Mouse (Mus musculus) bone marrow macrophage, adult 2 months (primary cell): ENCODE data around the gene Ralgps2.

ENCODE experiments used
- CTCF ChIP-seq: IDR thresholded peaks from 2 replicates; pipeline ENCODE4 v1.5.1; 2012; ENCODE audit warnings: low read depth, mild to moderate bottlenecking, low read length, moderate library complexity
- POLR2A ChIP-seq: IDR thresholded peaks from 2 replicates; pipeline ENCODE4 v1.6.1; 2012; ENCODE audit warnings: mild to moderate bottlenecking, low read depth, low read length, borderline replicate concordance

- no peak for TF ChIP-seq CTCF
- no peak for TF ChIP-seq POLR2A
Measured at GRCm38 (mm10) chr1:156856666-156857065, 82.8 kb downstream of the Ralgps2 start.
